Mouse (Mus musculus): Measurements from ENCODE around the gene Gm14327.
"Not testable (repeated sequence)": the region's sequence is repeated elsewhere in the genome, so short reads cannot be mapped to it uniquely, and the experiment has no call there.

The Gm14327 gene

DNA sequence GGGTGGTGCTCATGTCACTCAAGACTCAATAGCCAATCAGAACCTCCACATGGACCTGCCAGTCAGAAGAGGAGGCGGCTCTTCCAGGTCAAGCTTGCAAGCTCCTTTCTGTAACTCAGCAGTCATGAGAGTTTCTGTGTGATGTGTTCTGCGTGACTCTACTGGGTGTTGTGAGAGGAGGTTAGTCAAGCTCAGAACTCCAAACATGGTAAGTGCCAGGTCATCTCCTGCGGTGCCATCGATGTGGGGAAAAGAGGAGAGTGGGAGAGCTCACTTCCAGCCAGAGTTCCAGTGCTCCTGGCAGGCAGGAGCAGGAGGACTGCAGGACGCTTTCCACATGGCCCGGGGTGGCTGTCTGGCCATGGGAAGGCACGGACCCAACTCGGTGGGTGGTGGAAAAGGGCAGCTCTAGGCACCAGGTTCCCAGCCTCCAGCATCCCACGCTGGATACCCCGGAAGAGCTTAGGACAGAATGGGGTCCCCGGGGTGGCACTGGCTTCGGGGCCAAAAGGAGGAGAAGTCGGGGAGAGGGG lies at the start of gene Gm14327:
Gene Gm14327, plus strand, starts transcription at position 51 of the 533 bp plus-strand sequence.
- DNase-seq (ENCODE audit: low spot score), result peak; percentile 5

- not testable (repeated sequence) for DNase-seq (ENCODE audit: low spot score)
These were observed 34.6 kb upstream of the Gm14327 start for GRCm38 (mm10) chr2:177862254-177862653.

DNA sequence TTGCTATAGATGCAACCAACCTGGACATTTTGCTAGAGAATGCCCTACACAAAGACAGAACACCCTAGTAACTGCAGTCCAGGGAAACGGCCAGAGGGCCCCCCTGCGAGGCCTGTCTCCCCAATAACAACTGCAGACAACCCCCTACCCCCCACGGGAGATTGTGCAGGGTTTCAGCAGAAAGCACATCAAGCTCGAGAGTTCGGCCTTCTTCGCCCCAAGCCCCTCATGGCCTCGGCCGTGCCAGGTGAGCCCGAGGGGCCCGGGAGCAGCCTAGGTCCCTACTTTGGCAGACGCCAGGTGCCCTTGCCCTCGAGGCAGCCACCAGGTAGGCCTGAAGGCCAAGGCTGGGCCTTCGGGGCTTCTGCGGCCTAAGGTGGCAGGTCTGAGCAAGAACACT lies 9.2 kb upstream of the Gm14327 start:
- not testable (repeated sequence) for DNase-seq (ENCODE audit: low spot score)

DNA sequence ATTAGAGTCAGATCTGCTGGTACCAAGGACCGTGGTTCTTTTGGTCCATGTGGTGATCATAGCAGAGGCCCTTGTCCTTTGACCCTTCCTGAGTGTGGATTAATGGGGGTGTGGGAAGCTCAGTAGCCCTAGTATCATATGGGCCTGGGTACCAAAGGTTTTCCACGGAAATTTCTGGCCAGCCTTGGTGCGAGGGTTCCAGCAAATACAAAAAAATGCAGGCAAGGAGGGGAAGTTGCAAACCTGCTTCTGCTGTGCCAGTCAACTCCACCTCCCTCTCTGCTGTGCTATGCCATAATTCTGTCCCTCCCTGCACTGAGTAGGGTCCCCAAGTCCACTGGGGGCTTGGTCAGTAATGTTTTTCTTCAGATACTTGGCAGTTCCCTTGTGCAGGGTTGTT lies 1.3 kb downstream of the Gm14327 start:
- DNase-seq (ENCODE audit: low spot score), result not testable (repeated sequence)

- not testable (repeated sequence) for DNase-seq (ENCODE audit: low spot score)
These were observed 6.4 kb downstream of the Gm14327 start for GRCm38 (mm10) chr2:177903276-177903675.

GRCm38 (mm10) chr2:177925563-177926103 lies 28.7 kb downstream of the Gm14327 start, which contains the start of gene Zfp972:
TSS of gene Zfp972 (minus strand) at chr2:177925613.
- DNase-seq (ENCODE audit: low spot score), result peak; percentile 2

Data from adipocyte (in vitro differentiated cells).